Mouse (Mus musculus): Measurements from ENCODE around the gene Ptprk.

- no peak for TF ChIP-seq CTCF (IDR thresholded peaks at IDR 0.05; ENCODE audit: low read depth, low read length)
- no peak for TF ChIP-seq GATA1 (IDR thresholded peaks at IDR 0.05; ENCODE audit: borderline replicate concordance, low read length)
- TF ChIP-seq TAL1 (conservative IDR thresholded peaks at IDR 0.05; ENCODE audit: low read depth, low read length), result no peak
Observed at GRCm38 (mm10) chr10:28074653-28075451, at the start of gene Ptprk.
